Mouse (Mus musculus) heart, adult 9 months (tissue): ENCODE data around the gene Ubl7.
"Not testable (repeated sequence)": the region's sequence is repeated elsewhere in the genome, so short reads cannot be mapped to it uniquely, and the experiment has no call there.

Experiments used
- DNase-seq, 2 experiments: peaks; one replicate each; pipeline ENCODE4 v3.0.0; 2022; ENCODE audit warnings: low spot score in 2 of 2

Gene Ubl7

GRCm38 (mm10) chr9:57910254-57911160 lies at the start of gene Ubl7:
Gene Ubl7, plus strand, starts transcription at chr9:57910979.
- DNase-seq = peak; percentile 91 to 94

DNA sequence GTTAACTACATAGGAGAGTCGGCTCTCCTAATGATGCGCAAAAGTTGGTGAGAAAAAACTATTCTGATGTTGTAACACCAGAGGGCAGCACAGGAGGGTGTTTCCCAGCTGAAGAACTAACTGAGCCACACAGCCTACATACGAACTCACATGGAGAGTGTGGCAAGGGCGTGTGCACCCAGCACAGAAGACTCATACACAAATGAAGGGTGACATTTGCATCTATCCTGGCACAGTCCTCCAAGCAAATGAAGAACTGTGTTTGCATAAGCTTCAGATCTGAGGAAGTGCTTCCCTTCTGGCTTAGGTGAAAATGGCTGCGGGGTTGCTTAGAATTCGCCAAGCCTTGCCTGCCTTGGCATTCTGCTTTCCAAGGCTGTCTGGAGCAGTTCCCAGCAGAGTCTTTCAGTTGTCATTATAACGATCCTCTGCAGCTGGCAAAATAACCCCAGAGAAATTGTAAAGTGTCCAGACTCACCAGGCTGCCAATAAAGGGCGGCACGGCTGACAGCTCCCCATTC lies 48.8 kb upstream of the Ubl7 start:
- DNase-seq = peak in 1 of 2 experiments; percentile 23

DNA sequence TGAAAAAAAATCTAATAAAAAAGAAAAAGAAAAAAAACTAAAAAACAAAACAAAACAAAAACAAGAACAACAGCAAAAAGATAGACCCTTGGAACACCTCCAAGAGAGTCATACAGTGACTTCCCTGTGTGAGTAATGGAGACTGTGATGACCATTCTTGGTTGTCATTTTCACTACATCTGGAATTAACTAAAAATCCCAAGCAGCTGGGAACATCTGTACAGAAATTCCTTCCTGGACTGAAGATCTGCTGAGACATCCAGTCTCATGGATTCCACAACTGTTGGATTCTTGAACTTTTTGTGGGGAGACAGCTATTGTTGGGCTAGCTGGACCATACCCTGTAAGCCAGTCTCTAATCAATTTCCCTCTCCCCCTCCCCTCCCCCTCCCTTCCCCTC lies 46.4 kb upstream of the Ubl7 start:
- DNase-seq = peak; percentile 35 to 40

DNA sequence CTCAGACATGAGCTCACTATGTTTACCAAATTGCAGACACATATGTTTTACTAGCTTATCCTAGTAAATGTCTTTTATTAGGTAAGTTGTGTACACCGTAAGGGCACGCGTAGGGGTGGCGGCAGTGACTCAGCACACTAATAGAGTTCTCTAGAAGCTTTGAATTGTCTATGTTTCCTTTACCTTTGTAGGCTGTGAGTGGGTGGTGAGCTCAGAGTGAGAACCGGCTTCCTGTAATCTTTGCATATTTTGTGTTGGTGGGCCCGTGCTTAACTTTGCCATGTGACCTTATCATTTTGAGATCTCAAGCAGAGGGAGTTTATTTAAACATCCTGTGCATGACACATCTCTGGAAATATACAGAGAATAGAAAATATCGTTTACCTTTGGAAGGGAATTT lies 44.2 kb upstream of the Ubl7 start:
- no peak for DNase-seq

GRCm38 (mm10) chr9:57867236-57867635 lies 43.5 kb upstream of the Ubl7 start:
- no peak for DNase-seq

- DNase-seq = no peak
Measured at GRCm38 (mm10) chr9:57867880-57868279, 42.9 kb upstream of the Ubl7 start.

- no peak for DNase-seq
Measured at GRCm38 (mm10) chr9:57868767-57869166, 42.0 kb upstream of the Ubl7 start.

- DNase-seq = no peak
Measured at GRCm38 (mm10) chr9:57870273-57870816, 40.4 kb upstream of the Ubl7 start.

DNA sequence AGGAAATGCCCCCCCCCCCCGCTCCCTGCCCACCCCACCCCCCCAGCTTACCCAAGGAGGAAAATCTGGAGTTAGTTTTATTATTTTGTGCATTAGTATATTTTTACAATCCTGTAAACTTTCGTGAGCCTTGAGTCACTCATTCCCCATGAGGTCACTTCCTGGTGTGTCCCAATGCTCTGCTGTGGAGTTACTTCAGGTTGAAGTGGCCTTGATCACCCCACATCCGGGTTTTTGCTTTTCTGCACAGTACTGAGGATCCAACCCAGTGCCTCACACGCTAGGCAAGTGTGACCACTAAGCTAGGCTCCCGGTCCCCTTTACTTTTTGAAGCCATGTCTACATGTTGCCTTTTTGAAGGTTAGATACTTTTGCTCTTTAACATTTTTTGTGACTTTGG lies 36.6 kb upstream of the Ubl7 start:
- no peak for DNase-seq

- DNase-seq = no peak
Measured at GRCm38 (mm10) chr9:57874994-57875393, 35.8 kb upstream of the Ubl7 start.

DNA sequence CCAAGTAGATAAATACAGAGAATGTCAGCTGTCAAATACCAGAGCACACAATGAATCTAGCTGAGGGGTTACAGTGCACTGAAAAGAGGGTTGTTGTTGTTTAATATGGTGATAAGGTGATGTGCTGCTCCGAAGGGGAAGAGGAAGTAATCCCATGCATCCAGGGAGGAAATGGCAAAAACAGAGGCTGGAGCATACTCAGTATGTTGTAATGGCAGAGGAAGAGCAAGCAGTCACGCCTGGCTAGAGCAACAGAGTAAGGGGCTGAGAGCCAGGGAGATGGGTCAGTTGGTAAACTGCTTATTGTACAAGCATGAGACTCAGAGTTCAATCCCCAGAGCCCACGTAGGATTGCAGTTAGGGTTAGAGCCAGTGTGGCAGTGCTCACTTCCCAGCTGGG lies 31.6 kb upstream of the Ubl7 start:
- no peak for DNase-seq

DNA sequence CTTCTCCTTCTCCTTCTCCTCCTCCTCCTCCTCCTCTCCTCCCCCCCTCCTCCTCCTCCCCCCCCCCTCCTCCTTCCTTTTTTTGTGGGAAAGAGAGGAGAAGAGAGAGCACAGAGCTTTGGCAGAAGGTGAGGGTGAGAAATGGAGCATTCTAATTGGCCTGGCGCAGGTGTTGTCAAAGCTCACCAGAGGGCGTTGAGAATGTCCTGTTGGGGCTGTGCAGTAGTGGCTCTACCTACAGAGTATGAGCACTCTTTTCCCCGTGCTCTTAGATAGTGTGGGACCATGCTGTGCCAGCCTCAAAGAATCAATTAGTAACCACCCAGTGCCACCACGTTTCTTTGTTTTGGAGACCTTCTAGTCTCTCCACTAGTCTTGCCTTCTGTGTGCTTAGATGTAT lies 30.5 kb upstream of the Ubl7 start:
- DNase-seq = no peak

DNA sequence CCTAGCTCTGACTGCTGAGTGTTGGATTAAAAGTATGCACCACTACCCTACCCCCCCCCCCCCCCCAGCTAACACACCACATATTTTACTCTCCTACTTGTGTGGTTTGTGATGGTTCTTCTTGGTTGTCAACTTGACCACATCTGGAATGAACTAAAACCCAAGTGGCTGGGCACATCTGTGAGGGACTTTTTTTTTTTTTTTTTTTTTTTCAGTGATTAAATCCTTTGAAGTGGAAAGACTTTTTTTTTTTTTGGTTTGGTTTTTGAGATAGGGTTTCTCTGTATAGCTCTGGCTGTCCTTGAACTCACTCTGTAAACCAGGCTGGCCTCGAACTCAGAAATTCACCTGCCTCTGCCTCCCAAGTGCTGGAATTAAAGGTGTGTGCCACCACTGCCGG lies 29.0 kb upstream of the Ubl7 start:
- not testable (repeated sequence) for DNase-seq

DNA sequence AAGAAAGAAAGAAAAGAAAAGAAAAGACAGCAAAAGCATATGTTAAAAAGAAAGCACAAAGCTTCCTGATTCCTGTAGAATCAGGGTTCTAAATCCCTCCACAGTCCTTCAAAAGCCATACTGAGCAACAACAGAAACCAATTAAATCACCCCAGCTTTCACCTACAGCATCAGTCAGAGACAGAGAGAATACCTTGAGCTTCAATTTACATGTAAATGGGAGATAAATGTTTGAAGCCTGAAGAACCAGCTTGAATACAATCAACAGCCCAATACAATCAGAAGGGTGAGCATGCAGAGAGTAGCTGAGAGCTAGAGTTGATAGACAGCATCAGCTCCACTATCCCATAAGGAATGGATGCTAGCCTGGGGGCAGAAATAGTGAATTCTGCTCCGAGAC lies 27.4 kb upstream of the Ubl7 start:
- DNase-seq = no peak

- no peak for DNase-seq
Measured at GRCm38 (mm10) chr9:57888119-57888518, 22.7 kb upstream of the Ubl7 start.

GRCm38 (mm10) chr9:57900478-57900877 lies 10.3 kb upstream of the Ubl7 start:
- no peak for DNase-seq

DNA sequence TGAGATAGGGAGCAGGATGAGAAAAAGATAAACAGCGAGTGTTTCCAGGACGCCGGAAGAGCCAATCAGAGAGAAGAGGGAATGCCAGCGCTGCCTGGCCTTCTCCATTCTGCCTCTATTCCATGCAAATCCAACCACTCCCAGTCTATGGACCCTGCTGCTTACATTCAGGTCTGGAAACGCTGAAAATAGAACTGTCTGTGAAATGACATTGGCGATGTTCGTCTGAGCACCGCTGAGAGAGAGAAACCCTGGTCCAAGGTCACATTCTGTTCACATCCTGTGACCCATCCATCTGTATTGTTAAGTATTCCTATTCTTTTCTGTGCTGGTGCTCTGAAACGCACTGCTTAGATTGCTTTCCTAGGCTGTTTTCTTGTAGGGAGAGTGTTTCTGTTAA lies 9.6 kb upstream of the Ubl7 start:
- DNase-seq = no peak

GRCm38 (mm10) chr9:57901601-57902000 lies 9.2 kb upstream of the Ubl7 start:
- DNase-seq = no peak

- no peak for DNase-seq
Measured at GRCm38 (mm10) chr9:57902132-57902531, 8.6 kb upstream of the Ubl7 start.

DNA sequence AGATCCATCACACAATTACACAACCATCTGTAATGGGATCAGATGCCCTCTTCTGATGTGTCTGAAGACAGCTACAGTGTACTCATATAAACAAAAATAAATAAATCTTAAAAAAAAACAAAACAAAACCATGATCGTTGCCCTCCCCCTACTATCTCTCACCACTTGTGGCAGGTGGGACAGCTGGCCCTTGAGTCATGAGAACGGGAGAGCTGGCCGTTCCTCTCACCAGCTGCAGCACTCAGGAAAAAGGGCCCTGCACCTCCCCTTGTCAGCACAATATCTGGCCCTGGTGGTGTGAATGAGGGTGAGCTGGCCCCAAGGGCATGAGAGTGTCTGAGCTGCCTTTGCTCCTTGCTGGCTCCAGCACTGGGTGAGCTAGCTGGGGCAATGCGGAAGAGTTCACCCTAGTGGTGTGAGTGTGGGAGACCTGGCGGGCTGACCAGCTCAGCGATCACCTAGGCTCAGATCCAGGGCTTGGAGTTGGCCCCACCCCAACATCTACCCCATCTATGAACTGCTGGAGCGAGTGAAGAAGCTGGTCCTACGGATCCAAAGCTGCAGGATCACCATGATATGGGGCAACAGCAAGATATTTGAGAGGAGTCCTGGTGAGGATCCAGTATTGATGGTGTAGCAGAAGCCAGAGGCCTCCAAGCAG lies 7.1 kb upstream of the Ubl7 start:
- DNase-seq = no peak

DNA sequence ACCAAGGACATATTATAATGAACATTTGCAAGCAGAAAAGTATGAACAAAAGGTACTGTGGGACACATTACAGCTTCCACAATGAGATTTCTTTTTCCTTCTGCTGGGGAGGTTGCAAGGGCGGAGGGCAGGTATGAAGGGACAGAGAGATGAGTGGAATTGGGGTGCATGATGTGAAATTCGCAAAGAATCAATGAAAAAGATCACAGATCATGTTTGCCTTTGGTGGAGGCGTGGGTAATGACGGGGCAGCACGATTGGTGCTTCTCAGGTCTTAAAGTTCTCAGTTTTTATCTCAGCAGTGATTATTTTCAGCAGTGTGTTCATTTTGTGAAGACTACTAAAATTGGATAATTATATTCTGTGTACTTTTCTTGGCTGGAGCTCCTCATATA lies 6.5 kb upstream of the Ubl7 start:
- DNase-seq = no peak

GRCm38 (mm10) chr9:57907206-57907605 lies 3.6 kb upstream of the Ubl7 start:
- no peak for DNase-seq

GRCm38 (mm10) chr9:57912571-57912970 lies 1.8 kb downstream of the Ubl7 start:
- DNase-seq = no peak
